Mouse (Mus musculus): ENCODE measurements at regions not wholly inside any gene's neighbourhood (a gene's known extent, or its start where the extent isn't known, plus 50 kb on each side); places are given as distances from the start of the nearest gene placed in this dataset.

GRCm38 (mm10) chr3:38397615-38397956 lies 87.1 kb downstream of the Ankrd50 start:
- Histone ChIP-seq H3K27ac (ENCODE audit: low read depth, low read length) (no peak overlapping the region), H3K9me3 (ENCODE audit: control insufficient read depth, low read length) (no peaks in the 10 kb centered on the region), H3K27me3 (replicated peaks; ENCODE audit: control insufficient read depth, insufficient read depth, low read length) (peaks cover 3% of the 10 kb centered on the region; the same call in 1 of the 2 replicates), H3K9ac (ENCODE audit: low read depth, low read length) (no peak overlapping the region), H3K36me3 (ENCODE audit: control insufficient read depth, insufficient read depth, low read length) (no peaks in the 10 kb centered on the region), H3K4me1 (replicated peaks; ENCODE audit: control insufficient read depth, insufficient read depth, low read length) (no peaks in the 10 kb centered on the region), H3K4me3 (ENCODE audit: low read depth, low read length) (no peak overlapping the region), H3K4me2 (no peak overlapping the region)
- WGBS: 72% methylated on average over 13 of the region's 13 CpGs
- ATAC-seq (replicated peaks; ENCODE audit: low FRiP score) (no peak), DNase-seq (ENCODE audit: low spot score) (no peak)

- Histone ChIP-seq H3K9ac (ENCODE audit: low read depth, low read length) (no peak overlapping the region), H3K36me3 (ENCODE audit: control insufficient read depth, insufficient read depth, low read length) (no peaks in the 10 kb centered on the region), H3K4me3 (ENCODE audit: low read depth, low read length) (no peak overlapping the region), H3K4me2 (peak overlapping the region; percentile 25), H3K27ac (ENCODE audit: low read depth, low read length) (no peak overlapping the region), H3K9me3 (ENCODE audit: control insufficient read depth, low read length) (no peaks in the 10 kb centered on the region), H3K27me3 (replicated peaks; ENCODE audit: control insufficient read depth, insufficient read depth, low read length) (peaks cover 3% of the 10 kb centered on the region; the same call in 1 of the 2 replicates), H3K4me1 (replicated peaks; ENCODE audit: control insufficient read depth, insufficient read depth, low read length) (no peaks in the 10 kb centered on the region)
- DNase-seq (ENCODE audit: low spot score): no peak
- WGBS: 12% methylated on average over 20 of the region's 20 CpGs
- ATAC-seq (replicated peaks; ENCODE audit: low FRiP score): no peak
Measured at GRCm38 (mm10) chr3:38396760-38397614, 87.7 kb downstream of the Ankrd50 start.

DNA sequence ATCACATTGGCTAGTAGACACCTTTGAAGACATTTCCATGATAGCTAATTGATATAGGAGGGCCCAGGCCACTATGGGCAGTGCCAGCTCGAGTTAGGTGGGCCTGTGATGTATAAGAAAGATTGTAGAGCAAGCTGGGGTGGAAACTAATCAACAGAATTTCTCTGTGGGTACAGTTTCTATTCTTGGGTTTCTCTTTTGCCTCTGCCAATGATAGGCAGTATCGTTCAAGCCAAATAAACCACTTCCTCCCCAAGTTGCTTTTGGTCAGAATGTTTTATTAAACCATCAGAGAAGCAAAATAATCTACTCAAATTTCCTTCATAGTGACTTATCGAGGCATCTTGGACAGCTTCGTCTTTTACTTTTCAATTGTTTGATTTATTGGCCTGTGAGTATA lies 90.3 kb downstream of the Ankrd50 start:
- H3K9me3 ChIP-seq (ENCODE audit: control insufficient read depth, low read length): no peaks in the 10 kb centered on the region
- DNase-seq (ENCODE audit: low spot score) (no peak), ATAC-seq (replicated peaks; ENCODE audit: low FRiP score) (no peak)
- no peaks in the 10 kb centered on the region for H3K4me1 ChIP-seq (replicated peaks; ENCODE audit: control insufficient read depth, insufficient read depth, low read length)
- H3K36me3 ChIP-seq (ENCODE audit: control insufficient read depth, insufficient read depth, low read length): no peaks in the 10 kb centered on the region
- no peak overlapping the region for H3K27ac ChIP-seq (ENCODE audit: low read depth, low read length)
- WGBS: 60% methylated on average over 4 of the region's 4 CpGs
- no peak overlapping the region for H3K4me3 ChIP-seq (ENCODE audit: low read depth, low read length)
- H3K4me2 ChIP-seq: no peak overlapping the region
- H3K27me3 ChIP-seq (replicated peaks; ENCODE audit: control insufficient read depth, insufficient read depth, low read length): peaks cover 3% of the 10 kb centered on the region; the same call in 1 of the 2 replicates
- no peak overlapping the region for H3K9ac ChIP-seq (ENCODE audit: low read depth, low read length)

GRCm38 (mm10) chr3:38389647-38390046 lies 95.0 kb downstream of the Ankrd50 start:
- Histone ChIP-seq H3K4me1 (replicated peaks; ENCODE audit: control insufficient read depth, insufficient read depth, low read length) (no peaks in the 10 kb centered on the region), H3K36me3 (ENCODE audit: control insufficient read depth, insufficient read depth, low read length) (no peaks in the 10 kb centered on the region), H3K9ac (ENCODE audit: low read depth, low read length) (no peak overlapping the region), H3K4me3 (ENCODE audit: low read depth, low read length) (no peak overlapping the region), H3K4me2 (no peak overlapping the region), H3K27ac (ENCODE audit: low read depth, low read length) (no peak overlapping the region), H3K9me3 (ENCODE audit: control insufficient read depth, low read length) (no peaks in the 10 kb centered on the region), H3K27me3 (replicated peaks; ENCODE audit: control insufficient read depth, insufficient read depth, low read length) (no peaks in the 10 kb centered on the region)
- WGBS: 58% methylated on average over 2 of the region's 2 CpGs
- ATAC-seq (replicated peaks; ENCODE audit: low FRiP score) (no peak), DNase-seq (ENCODE audit: low spot score) (no peak)

GRCm38 (mm10) chr3:38388961-38389360 lies 95.7 kb downstream of the Ankrd50 start:
- DNase-seq (ENCODE audit: low spot score) (no peak), ATAC-seq (replicated peaks; ENCODE audit: low FRiP score) (no peak)
- Histone ChIP-seq H3K36me3 (ENCODE audit: control insufficient read depth, insufficient read depth, low read length) (no peaks in the 10 kb centered on the region), H3K4me3 (ENCODE audit: low read depth, low read length) (no peak overlapping the region), H3K4me1 (replicated peaks; ENCODE audit: control insufficient read depth, insufficient read depth, low read length) (no peaks in the 10 kb centered on the region), H3K9me3 (ENCODE audit: control insufficient read depth, low read length) (no peaks in the 10 kb centered on the region), H3K4me2 (no peak overlapping the region), H3K9ac (ENCODE audit: low read depth, low read length) (no peak overlapping the region), H3K27ac (ENCODE audit: low read depth, low read length) (no peak overlapping the region), H3K27me3 (replicated peaks; ENCODE audit: control insufficient read depth, insufficient read depth, low read length) (no peaks in the 10 kb centered on the region)
- WGBS: 55% methylated on average over 3 of the region's 3 CpGs

DNA sequence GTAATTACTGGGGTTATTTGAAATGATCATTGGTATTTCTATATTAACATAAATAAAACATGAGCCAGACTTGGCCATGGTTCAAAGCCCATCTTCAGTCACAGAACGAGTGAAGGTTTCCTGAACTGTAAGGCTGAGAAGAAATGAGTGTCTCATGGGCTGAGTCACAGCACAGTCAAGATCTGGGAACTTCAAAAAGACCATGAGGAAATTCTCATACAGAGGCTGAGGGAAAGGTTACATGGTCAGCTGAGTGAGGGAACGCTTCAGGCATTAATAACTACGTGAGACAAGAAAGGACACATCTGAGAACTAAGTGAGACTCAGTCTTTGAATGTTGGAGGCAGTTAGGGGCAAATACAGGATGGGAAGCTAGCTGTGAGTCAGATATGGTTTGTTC lies 101.9 kb downstream of the Ankrd50 start:
- H3K4me2 ChIP-seq: no peak overlapping the region
- no peak overlapping the region for H3K27ac ChIP-seq (ENCODE audit: low read depth, low read length)
- no peak for DNase-seq (ENCODE audit: low spot score)
- no peak overlapping the region for H3K9ac ChIP-seq (ENCODE audit: low read depth, low read length)
- WGBS: 75% methylated on average over 3 of the region's 3 CpGs
- no peaks in the 10 kb centered on the region for H3K27me3 ChIP-seq (replicated peaks; ENCODE audit: control insufficient read depth, insufficient read depth, low read length)
- H3K4me3 ChIP-seq (ENCODE audit: low read depth, low read length): no peak overlapping the region
- no peaks in the 10 kb centered on the region for H3K36me3 ChIP-seq (ENCODE audit: control insufficient read depth, insufficient read depth, low read length)
- H3K9me3 ChIP-seq (ENCODE audit: control insufficient read depth, low read length): no peaks in the 10 kb centered on the region
- no peaks in the 10 kb centered on the region for H3K4me1 ChIP-seq (replicated peaks; ENCODE audit: control insufficient read depth, insufficient read depth, low read length)
- ATAC-seq (replicated peaks; ENCODE audit: low FRiP score): no peak

GRCm38 (mm10) chr3:38381623-38382022 lies 103.0 kb downstream of the Ankrd50 start:
- no peak for DNase-seq (ENCODE audit: low spot score)
- Histone ChIP-seq H3K9me3 (ENCODE audit: control insufficient read depth, low read length) (no peaks in the 10 kb centered on the region), H3K27me3 (replicated peaks; ENCODE audit: control insufficient read depth, insufficient read depth, low read length) (no peaks in the 10 kb centered on the region), H3K4me3 (ENCODE audit: low read depth, low read length) (no peak overlapping the region), H3K4me1 (replicated peaks; ENCODE audit: control insufficient read depth, insufficient read depth, low read length) (no peaks in the 10 kb centered on the region), H3K9ac (ENCODE audit: low read depth, low read length) (no peak overlapping the region), H3K4me2 (no peak overlapping the region), H3K36me3 (ENCODE audit: control insufficient read depth, insufficient read depth, low read length) (no peaks in the 10 kb centered on the region), H3K27ac (ENCODE audit: low read depth, low read length) (no peak overlapping the region)
- 0 out of 2 replicates have a peak, but pooled peaks have one; percentile 39 for ATAC-seq (replicated peaks; ENCODE audit: low FRiP score)
- WGBS: 75% methylated on average over 5 of the region's 5 CpGs

- H3K9ac ChIP-seq (ENCODE audit: low read depth, low read length): no peak overlapping the region
- H3K4me2 ChIP-seq: no peak overlapping the region
- H3K9me3 ChIP-seq (ENCODE audit: control insufficient read depth, low read length): no peaks in the 10 kb centered on the region
- no peaks in the 10 kb centered on the region for H3K36me3 ChIP-seq (ENCODE audit: control insufficient read depth, insufficient read depth, low read length)
- no peak overlapping the region for H3K4me3 ChIP-seq (ENCODE audit: low read depth, low read length)
- H3K27me3 ChIP-seq (replicated peaks; ENCODE audit: control insufficient read depth, insufficient read depth, low read length): no peaks in the 10 kb centered on the region
- ATAC-seq (replicated peaks; ENCODE audit: low FRiP score): no peak
- no peaks in the 10 kb centered on the region for H3K4me1 ChIP-seq (replicated peaks; ENCODE audit: control insufficient read depth, insufficient read depth, low read length)
- H3K27ac ChIP-seq (ENCODE audit: low read depth, low read length): no peak overlapping the region
- WGBS: 75% methylated on average over 4 of the region's 4 CpGs
- no peak for DNase-seq (ENCODE audit: low spot score)
Measured at GRCm38 (mm10) chr3:38373690-38374089, 111.0 kb downstream of the Ankrd50 start.

- no peaks in the 10 kb centered on the region for H3K36me3 ChIP-seq (ENCODE audit: control insufficient read depth, insufficient read depth, low read length)
- ATAC-seq (replicated peaks; ENCODE audit: low FRiP score): no peak
- H3K9me3 ChIP-seq (ENCODE audit: control insufficient read depth, low read length): no peaks in the 10 kb centered on the region
- no peak overlapping the region for H3K27ac ChIP-seq (ENCODE audit: low read depth, low read length)
- no peak overlapping the region for H3K9ac ChIP-seq (ENCODE audit: low read depth, low read length)
- H3K4me2 ChIP-seq: no peak overlapping the region
- 20% methylated on average over 2 of the region's 2 CpGs for WGBS
- H3K27me3 ChIP-seq (replicated peaks; ENCODE audit: control insufficient read depth, insufficient read depth, low read length): no peaks in the 10 kb centered on the region
- no peak overlapping the region for H3K4me3 ChIP-seq (ENCODE audit: low read depth, low read length)
- H3K4me1 ChIP-seq (replicated peaks; ENCODE audit: control insufficient read depth, insufficient read depth, low read length): no peaks in the 10 kb centered on the region
- DNase-seq (ENCODE audit: low spot score): no peak
Measured at GRCm38 (mm10) chr3:38371702-38372101, 112.9 kb downstream of the Ankrd50 start.

Measured in liver, embryonic 11.5 days (tissue).